Mouse (Mus musculus) mouse embryonic stem cell (cell line): Measurements from ENCODE around the gene Cdkn2aipnl.

Experiments used
- in situ Hi-C, 2 experiments: fragments of 300-500 bp; cut with MboI; formaldehyde crosslinking; loops; 1 replicate in 1 of 2; 3 replicates in 1 of 2; pipeline ENCODE4 v1.14.3; 2019 to 2020; ENCODE audit warnings: low sequenced_read_pairs in 2 of 2, low pct_unique_long_range_greater_than_20kb in 1 of 2, mixed read lengths in 1 of 2; ENCODE audit not compliant: unreplicated experiment in 1 of 2

Gene Cdkn2aipnl

GRCm38 (mm10) chr11:51943500-51943841, 24.0 kb upstream of the Cdkn2aipnl start:
- in situ Hi-C loops, result no loop called here

GRCm38 (mm10) chr11:51944239-51944638, 23.2 kb upstream of the Cdkn2aipnl start:
- in situ Hi-C loops, result no loop called here

- in situ Hi-C loops, result no loop called here
Measured at GRCm38 (mm10) chr11:51945548-51945947, 21.9 kb upstream of the Cdkn2aipnl start.

- in situ Hi-C loops, result no loop called here
Measured at GRCm38 (mm10) chr11:51946144-51946543, 21.3 kb upstream of the Cdkn2aipnl start.

- in situ Hi-C loops, result no loop called here
Measured at GRCm38 (mm10) chr11:51949155-51949840, 18.2 kb upstream of the Cdkn2aipnl start.

- in situ Hi-C loops, result no loop called here
Measured at GRCm38 (mm10) chr11:51949919-51950318, 17.5 kb upstream of the Cdkn2aipnl start.

- in situ Hi-C loops, result no loop called here
Measured at GRCm38 (mm10) chr11:51951861-51952420, 15.5 kb upstream of the Cdkn2aipnl start.

- in situ Hi-C loops, result no loop called here
Measured at GRCm38 (mm10) chr11:51956112-51956511, 11.3 kb upstream of the Cdkn2aipnl start.

- in situ Hi-C loops, result no loop called here
Measured at GRCm38 (mm10) chr11:51957760-51958159, 9.7 kb upstream of the Cdkn2aipnl start.

- in situ Hi-C loops, result no loop called here
Measured at GRCm38 (mm10) chr11:51959511-51959910, 8.0 kb upstream of the Cdkn2aipnl start.

GRCm38 (mm10) chr11:51960061-51960460, 7.4 kb upstream of the Cdkn2aipnl start:
- in situ Hi-C loops, result no loop called here

- in situ Hi-C loops, result no loop called here
Measured at GRCm38 (mm10) chr11:51960967-51961471, 6.4 kb upstream of the Cdkn2aipnl start.

- in situ Hi-C loops, result no loop called here
Measured at GRCm38 (mm10) chr11:51961761-51962160, 5.7 kb upstream of the Cdkn2aipnl start.

- in situ Hi-C loops, result no loop called here
Measured at GRCm38 (mm10) chr11:51962277-51962676, 5.2 kb upstream of the Cdkn2aipnl start.

- in situ Hi-C loops, result loop anchor here (5.0 kb wide), 2 partner anchors 144 to 149 kb away; no protein-coding TSS in a partner anchor
Measured at GRCm38 (mm10) chr11:51966651-51967050, 810 bp upstream of the Cdkn2aipnl start.

GRCm38 (mm10) chr11:51968896-51969295, 1.4 kb downstream of the Cdkn2aipnl start:
- in situ Hi-C loops, result loop anchor here (5.0 kb wide), 2 partner anchors 147 to 152 kb away; no protein-coding TSS in a partner anchor

GRCm38 (mm10) chr11:51969511-51969910, 2.0 kb downstream of the Cdkn2aipnl start:
- in situ Hi-C loops, result loop anchor here (5.0 kb wide), 2 partner anchors 147 to 152 kb away; no protein-coding TSS in a partner anchor

- in situ Hi-C loops, result no loop called here
Measured at GRCm38 (mm10) chr11:51971644-51972043, 4.2 kb downstream of the Cdkn2aipnl start.

GRCm38 (mm10) chr11:51999611-52000289, 32.3 kb downstream of the Cdkn2aipnl start:
- in situ Hi-C loops, result no loop called here
